Comparison of ENCODE assay signal across 15 mouse cellular contexts in genomic region chr3:97847626-97848025, GRCm38 (mm10).
"Had no signal": no experiment of that assay in that cellular context is flagged by ENCODE, and none has a peak within 500 bp of the region (broad histone marks: within the 10 kb centered on the region; RNA-seq: fewer than 3 reads in every experiment).

No protein-coding gene starts in this region.

- ATAC-seq: hindbrain, embryonic 16.5 days had no signal

- H3K27me3 ChIP-seq: limb, embryonic 13.5 days; liver, embryonic 13.5 days; neural tube, embryonic 12.5 days; stomach, embryonic 15.5 days had no signal

- DNase-seq: kidney, adult 11 months; kidney, postnatal 10 days; layer of hippocampus, postnatal 36 days; left cerebral cortex, postnatal 4 days; liver, embryonic 13.5 days; lung, adult 18-20 months; midbrain, embryonic 14.5 days; right cerebral cortex, postnatal 4 days; thymus, adult 2 months; thymus, postnatal 25 days had no signal

- H3K9ac ChIP-seq: limb, embryonic 13.5 days; liver, embryonic 13.5 days; neural tube, embryonic 12.5 days; stomach, embryonic 15.5 days had no signal

- H3K36me3 ChIP-seq: limb, embryonic 13.5 days; liver, embryonic 13.5 days; neural tube, embryonic 12.5 days; stomach, embryonic 15.5 days had no signal

- H3K4me2 ChIP-seq: limb, embryonic 13.5 days; liver, embryonic 13.5 days; neural tube, embryonic 12.5 days; stomach, embryonic 15.5 days had no signal

- H3K9me3 ChIP-seq: limb, embryonic 13.5 days; liver, embryonic 13.5 days; neural tube, embryonic 12.5 days; stomach, embryonic 15.5 days had no signal

- H3K4me3 ChIP-seq: limb, embryonic 13.5 days; liver, embryonic 13.5 days; myocyte; neural tube, embryonic 12.5 days; stomach, embryonic 15.5 days had no signal

- H3K4me1 ChIP-seq: limb, embryonic 13.5 days; liver, embryonic 13.5 days; neural tube, embryonic 12.5 days; stomach, embryonic 15.5 days had no signal

- H3K27ac ChIP-seq: limb, embryonic 13.5 days; liver, embryonic 13.5 days; neural tube, embryonic 12.5 days; stomach, embryonic 15.5 days had no signal
